Mouse (Mus musculus) forebrain, embryonic 16.5 days (tissue): ENCODE measurements at regions not wholly inside any gene's neighbourhood (a gene's known extent, or its start where the extent isn't known, plus 50 kb on each side); places are given as distances from the start of the nearest gene placed in this dataset.
"Not testable (repeated sequence)": the region's sequence is repeated elsewhere in the genome, so short reads cannot be mapped to it uniquely, and the experiment has no call there.

Experiments used
- ATAC-seq: fragments of 200-750 bp; cut with Nextera tagmentation; 2 replicates; pipeline ENCODE4 v1.8.0; 2017; ENCODE audit warnings: mild to moderate bottlenecking, moderate library complexity
- H3K27ac ChIP-seq: fragments of 300-500 bp; sonication (generic); 2 replicates; pipeline ENCODE4 v1.5.1; 2014; ENCODE audit warnings: low read length, control low read depth
- H3K27me3 ChIP-seq: fragments of 300-500 bp; sonication (generic); replicated peaks from 2 replicates; pipeline ENCODE4 v1.6.1; 2014; ENCODE audit warnings: low read length; ENCODE audit not compliant: control insufficient read depth, insufficient read depth
- H3K36me3 ChIP-seq: fragments of 300-500 bp; sonication (generic); 2 replicates; pipeline ENCODE4 v1.6.1; 2014; ENCODE audit not compliant: control insufficient read depth, insufficient read depth
- H3K4me1 ChIP-seq: fragments of 300-500 bp; sonication (generic); replicated peaks from 2 replicates; pipeline ENCODE4 v1.6.1; 2014; ENCODE audit warnings: low read length; ENCODE audit not compliant: control insufficient read depth, insufficient read depth
- H3K4me2 ChIP-seq: fragments of 300-500 bp; sonication (generic); 2 replicates; pipeline ENCODE4 v1.6.1; 2014; ENCODE audit warnings: mild to moderate bottlenecking, low read length, control low read depth
- H3K4me3 ChIP-seq: fragments of 300-500 bp; sonication (generic); replicated peaks from 2 replicates; pipeline ENCODE4 v1.5.1; 2014; ENCODE audit warnings: mild to moderate bottlenecking, low read length, control low read depth
- H3K9ac ChIP-seq: fragments of 300-500 bp; sonication (generic); replicated peaks from 2 replicates; pipeline ENCODE4 v1.6.1; 2014; ENCODE audit warnings: low read depth, low read length, control low read depth
- H3K9me3 ChIP-seq: fragments of 300-500 bp; sonication (generic); 2 replicates; pipeline ENCODE4 v1.6.1; 2016; ENCODE audit warnings: low read length; ENCODE audit not compliant: control insufficient read depth
- WGBS: fragments of 180-500 bp; shearing (Covaris S2); extraction: QIAGEN DNeasy Blood & Tissue Kit; methylation state at CpG from one replicate; pipeline ENCODE4 v1.1.7; 2014; 5-methylcytosine and 5-hydroxymethylcytosine counted together

DNA sequence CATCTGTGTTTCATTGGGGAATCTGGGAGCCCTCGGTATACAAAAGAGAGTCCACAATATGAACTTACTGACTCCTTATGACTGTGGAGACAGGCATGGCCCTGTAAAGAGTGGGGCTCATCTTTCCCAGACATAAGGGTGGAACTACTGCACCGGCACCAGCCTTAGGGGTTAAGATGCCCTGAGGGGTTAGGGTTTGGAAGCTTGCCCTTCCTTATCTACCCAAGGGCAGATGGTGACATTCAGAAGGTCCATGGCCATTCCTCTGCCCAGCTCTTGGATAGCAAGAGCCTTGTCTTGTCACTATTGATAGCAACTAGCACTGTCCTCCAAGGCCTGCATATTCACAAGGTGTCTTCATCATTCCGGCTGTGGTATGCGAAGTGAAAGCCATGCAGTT is 181.5 kb downstream of the Opa1 start:
- H3K9ac ChIP-seq: no peak overlapping the region
- no peaks in the 10 kb centered on the region for H3K4me1 ChIP-seq
- H3K27me3 ChIP-seq: no peaks in the 10 kb centered on the region
- 92% methylated on average over 4 of the region's 4 CpGs for WGBS
- H3K4me3 ChIP-seq: no peak overlapping the region
- H3K9me3 ChIP-seq: no peaks in the 10 kb centered on the region
- H3K36me3 ChIP-seq: no peaks in the 10 kb centered on the region
- ATAC-seq: no peak
- no peak overlapping the region for H3K27ac ChIP-seq
- H3K4me2 ChIP-seq: no peak overlapping the region

- H3K9ac ChIP-seq: no peak overlapping the region
- H3K9me3 ChIP-seq: no peaks in the 10 kb centered on the region
- no peaks in the 10 kb centered on the region for H3K4me1 ChIP-seq
- H3K4me2 ChIP-seq: no peak overlapping the region
- no peak overlapping the region for H3K4me3 ChIP-seq
- peak; percentile 63; the same call in 1 of the 2 replicates for ATAC-seq
- WGBS: 40% methylated on average over 6 of the region's 6 CpGs
- H3K27me3 ChIP-seq: no peaks in the 10 kb centered on the region
- H3K27ac ChIP-seq: no peak overlapping the region
- no peaks in the 10 kb centered on the region for H3K36me3 ChIP-seq
Observed at GRCm38 (mm10) chr16:29761779-29762277, 182.7 kb downstream of the Opa1 start.

- H3K27ac ChIP-seq: no peak overlapping the region
Observed at GRCm38 (mm10) chr16:29764376-29764775, 185.2 kb downstream of the Opa1 start.

GRCm38 (mm10) chr16:29765801-29766200 is 186.7 kb downstream of the Opa1 start:
- H3K4me3 ChIP-seq, H3K36me3 ChIP-seq, H3K27ac ChIP-seq, H3K4me1 ChIP-seq, H3K9me3 ChIP-seq, H3K9ac ChIP-seq, H3K27me3 ChIP-seq, ATAC-seq, H3K4me2 ChIP-seq: not testable (repeated sequence)
- 100% methylated on average over 3 of the region's 3 CpGs for WGBS

More at GRCm38 (mm10) chr16:29764376-29764775, 185.2 kb downstream of the Opa1 start:
- H3K36me3 ChIP-seq: no peaks in the 10 kb centered on the region
- ATAC-seq: no peak
- H3K9me3 ChIP-seq: no peaks in the 10 kb centered on the region
- 87% methylated on average over 1 of the region's 1 CpGs for WGBS
- no peak overlapping the region for H3K4me3 ChIP-seq
- H3K4me2 ChIP-seq: no peak overlapping the region
- H3K9ac ChIP-seq: no peak overlapping the region
- H3K27me3 ChIP-seq: no peaks in the 10 kb centered on the region
- H3K4me1 ChIP-seq: no peaks in the 10 kb centered on the region

DNA sequence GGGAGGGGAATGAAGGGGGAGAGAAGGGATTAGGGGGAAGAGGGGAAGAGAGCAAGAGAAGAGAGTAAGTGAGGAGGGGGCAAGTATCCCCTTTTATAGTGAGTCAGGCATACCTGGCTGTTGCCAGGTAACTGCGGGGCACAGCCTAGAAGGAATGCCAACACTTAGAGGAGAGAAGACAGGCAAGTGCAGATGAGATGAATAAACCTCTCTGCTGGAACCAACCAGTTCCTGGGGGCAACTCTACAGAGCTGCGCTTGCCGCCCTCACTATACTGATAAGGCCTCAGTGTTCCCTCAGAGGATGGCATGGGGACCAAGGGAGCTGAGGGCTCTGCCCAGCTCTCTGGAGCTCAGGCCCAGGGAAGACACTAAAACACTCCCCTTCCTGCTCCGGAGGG is 192.2 kb downstream of the Opa1 start:
- 44% methylated on average over 4 of the region's 4 CpGs for WGBS
- H3K4me1 ChIP-seq: no peaks in the 10 kb centered on the region; the same call in 1 of the 2 replicates
- no peak overlapping the region for H3K27ac ChIP-seq

DNA sequence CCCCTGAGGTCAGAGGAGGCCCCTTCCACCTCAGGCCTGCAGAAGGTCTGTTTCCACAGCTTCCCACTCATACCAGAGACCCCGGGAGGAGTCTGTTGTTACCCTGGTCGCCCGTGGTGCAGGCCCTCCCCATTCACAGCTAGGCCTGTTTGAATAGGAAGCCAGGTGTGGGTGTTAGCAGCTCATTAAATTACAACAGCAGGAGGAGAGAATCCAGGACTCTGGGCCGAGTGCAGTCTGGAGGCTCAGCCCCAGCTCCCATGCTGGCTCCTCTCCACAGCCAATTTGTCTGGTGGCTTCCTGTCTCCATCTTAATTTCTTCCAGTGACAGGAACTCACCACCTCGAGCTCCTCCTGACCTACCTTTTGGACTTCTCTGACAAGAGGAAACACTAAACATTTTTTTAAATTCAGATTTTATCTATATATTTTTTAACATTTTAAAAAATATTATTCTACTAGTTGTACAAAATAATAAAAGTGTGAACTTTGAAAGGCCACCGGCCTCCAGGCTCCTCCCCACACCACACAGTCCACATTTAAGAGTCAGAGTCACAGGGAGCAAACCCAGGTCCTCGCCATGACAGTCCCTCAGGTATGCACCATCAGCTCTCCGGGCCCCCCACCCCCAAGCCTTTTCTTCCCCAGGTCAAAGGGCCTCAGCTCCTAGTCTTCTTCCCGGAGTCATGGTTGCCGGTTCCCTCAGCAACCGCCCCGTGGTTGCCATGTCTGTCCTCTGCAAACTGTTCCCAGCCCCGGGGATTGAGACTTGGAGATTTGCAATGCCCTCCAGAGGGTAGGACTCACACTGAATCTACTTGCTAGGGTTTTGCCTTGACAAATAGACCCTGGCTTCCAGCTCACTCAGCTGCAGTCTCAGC is 192.8 kb downstream of the Opa1 start:
- H3K9me3 ChIP-seq: no peaks in the 10 kb centered on the region
- WGBS: 36% methylated on average over 13 of the region's 13 CpGs
- H3K27ac ChIP-seq: no peak overlapping the region
- no peak overlapping the region for H3K4me2 ChIP-seq
- peak; percentile 28; the same call in 1 of the 2 replicates for ATAC-seq
- H3K4me3 ChIP-seq: no peak overlapping the region
- H3K27me3 ChIP-seq: no peaks in the 10 kb centered on the region
- no peaks in the 10 kb centered on the region for H3K36me3 ChIP-seq
- H3K9ac ChIP-seq: no peak overlapping the region
- no peaks in the 10 kb centered on the region; the same call in 1 of the 2 replicates for H3K4me1 ChIP-seq

More for the DNA sequence above, 192.2 kb downstream of the Opa1 start:
- no peaks in the 10 kb centered on the region for H3K36me3 ChIP-seq
- no peak overlapping the region for H3K9ac ChIP-seq
- H3K9me3 ChIP-seq: no peaks in the 10 kb centered on the region
- no peak overlapping the region for H3K4me3 ChIP-seq
- H3K4me2 ChIP-seq: no peak overlapping the region
- peak; percentile 50 for ATAC-seq
- H3K27me3 ChIP-seq: no peaks in the 10 kb centered on the region

- Histone ChIP-seq H3K4me2 (no peak overlapping the region), H3K36me3 (no peaks in the 10 kb centered on the region), H3K27me3 (no peaks in the 10 kb centered on the region), H3K9me3 (no peaks in the 10 kb centered on the region), H3K9ac (no peak overlapping the region), H3K4me1 (no peaks in the 10 kb centered on the region; the same call in 1 of the 2 replicates), H3K27ac (no peak overlapping the region), H3K4me3 (no peak overlapping the region)
- 83% methylated on average over 12 of the region's 12 CpGs for WGBS
- no peak for ATAC-seq
Observed at GRCm38 (mm10) chr16:29772609-29772988, 193.5 kb downstream of the Opa1 start.

DNA sequence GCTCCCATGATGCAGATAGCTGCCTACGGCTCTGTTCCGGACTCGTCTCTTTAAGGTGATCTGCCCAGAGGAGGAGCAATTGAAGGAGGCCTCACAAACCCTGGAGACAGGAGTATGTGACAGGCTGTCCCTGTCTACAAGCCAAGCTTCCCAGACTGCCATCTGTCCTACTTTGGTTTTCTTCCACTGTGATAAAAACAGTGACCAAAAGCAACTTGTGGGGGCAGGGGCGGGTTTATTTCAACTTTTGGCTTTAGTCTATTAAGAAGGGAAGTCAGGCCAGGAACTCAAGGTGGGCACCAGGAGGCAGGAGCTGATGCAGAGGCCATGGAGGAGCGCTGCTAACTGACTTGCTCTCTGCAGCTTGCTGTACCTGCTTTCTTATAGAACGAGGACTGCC is 193.9 kb downstream of the Opa1 start:
- no peaks in the 10 kb centered on the region for H3K36me3 ChIP-seq

GRCm38 (mm10) chr16:29774949-29775348 is 195.8 kb downstream of the Opa1 start:
- H3K9ac ChIP-seq: no peak overlapping the region
- H3K27ac ChIP-seq: no peak overlapping the region
- no peak overlapping the region for H3K4me2 ChIP-seq
- 37% methylated on average over 2 of the region's 2 CpGs for WGBS
- no peaks in the 10 kb centered on the region for H3K9me3 ChIP-seq
- no peak for ATAC-seq
- H3K36me3 ChIP-seq: no peaks in the 10 kb centered on the region
- no peaks in the 10 kb centered on the region; the same call in 1 of the 2 replicates for H3K4me1 ChIP-seq
- H3K27me3 ChIP-seq: no peaks in the 10 kb centered on the region
- no peak overlapping the region for H3K4me3 ChIP-seq

More for the DNA sequence above, 193.9 kb downstream of the Opa1 start:
- no peak for ATAC-seq
- WGBS: 77% methylated on average over 6 of the region's 6 CpGs
- no peak overlapping the region for H3K27ac ChIP-seq
- H3K4me1 ChIP-seq: no peaks in the 10 kb centered on the region; the same call in 1 of the 2 replicates
- H3K9me3 ChIP-seq: no peaks in the 10 kb centered on the region
- no peak overlapping the region for H3K4me3 ChIP-seq
- no peaks in the 10 kb centered on the region for H3K27me3 ChIP-seq
- H3K9ac ChIP-seq: no peak overlapping the region
- no peak overlapping the region for H3K4me2 ChIP-seq
